Mouse (Mus musculus): ENCODE data around the gene Cntnap4.

GRCm38 (mm10) chr8:112743331-112743730 is 173.5 kb downstream of the Cntnap4 start:
- TF ChIP-seq TAL1 (IDR thresholded peaks at IDR 0.05; ENCODE audit: low read length): no peak
- no peak for TF ChIP-seq GATA1 (IDR thresholded peaks at IDR 0.05; ENCODE audit: low read length)
